Mouse (Mus musculus) lung, embryonic 15.5 days (tissue): ENCODE results near the gene Gmpr. TPM values are rescaled to one million over a fixed set of nuclear protein-coding genes. Genes with fewer than 3 reads are reported as not detected.

Source experiments
- ATAC-seq: fragments of 200-750 bp; cut with Nextera tagmentation; 2 replicates; pipeline ENCODE4 v1.8.0; 2017; ENCODE audit warnings: moderate number of reproducible peaks, borderline replicate concordance; ENCODE audit not compliant: low FRiP score, low TSS enrichment; ENCODE audit errors: extremely low read depth
- H3K27ac ChIP-seq: fragments of 300-500 bp; sonication (generic); 2 replicates; pipeline ENCODE4 v1.5.1; 2015; ENCODE audit warnings: moderate library complexity, mild to moderate bottlenecking, inconsistent platforms
- H3K27me3 ChIP-seq: fragments of 300-500 bp; sonication (generic); 2 replicates; pipeline ENCODE4 v1.6.1; 2015; ENCODE audit warnings: inconsistent platforms
- H3K36me3 ChIP-seq: fragments of 300-500 bp; sonication (generic); 2 replicates; pipeline ENCODE4 v1.6.1; 2015; ENCODE audit warnings: inconsistent platforms
- H3K4me1 ChIP-seq: fragments of 300-500 bp; sonication (generic); 2 replicates; pipeline ENCODE4 v1.6.1; 2015; ENCODE audit warnings: inconsistent platforms
- H3K4me2 ChIP-seq: fragments of 300-500 bp; sonication (generic); 2 replicates; pipeline ENCODE4 v1.6.1; 2015; ENCODE audit warnings: inconsistent platforms, mild to moderate bottlenecking, moderate library complexity
- H3K4me3 ChIP-seq: fragments of 300-500 bp; sonication (generic); 2 replicates; pipeline ENCODE4 v1.5.1; 2015; ENCODE audit warnings: mild to moderate bottlenecking, inconsistent platforms
- H3K9ac ChIP-seq: fragments of 300-500 bp; sonication (generic); 2 replicates; pipeline ENCODE4 v1.6.1; 2015; ENCODE audit warnings: inconsistent platforms
- H3K9me3 ChIP-seq: fragments of 300-500 bp; sonication (generic); 2 replicates; pipeline ENCODE4 v1.6.1; 2016; ENCODE audit warnings: inconsistent platforms
- WGBS: fragments of 180-500 bp; shearing (Covaris S2); methylation state at CpG from one replicate; pipeline ENCODE4 v1.1.7; 2015; 5-methylcytosine and 5-hydroxymethylcytosine counted together
- polyA plus RNA-seq: library from polyadenylated mRNA; unstranded; fragments of >200 nt; fragmentation: Nextera tagmentation; extraction: Ambion mirVana; gene quantifications from 2 replicates; pipeline ENCODE4 v1.2.1, GENCODE M21; 2015

The Gmpr gene
- polyA plus RNA-seq, 1 experiment from 2014 or later = 27.9 TPM

DNA sequence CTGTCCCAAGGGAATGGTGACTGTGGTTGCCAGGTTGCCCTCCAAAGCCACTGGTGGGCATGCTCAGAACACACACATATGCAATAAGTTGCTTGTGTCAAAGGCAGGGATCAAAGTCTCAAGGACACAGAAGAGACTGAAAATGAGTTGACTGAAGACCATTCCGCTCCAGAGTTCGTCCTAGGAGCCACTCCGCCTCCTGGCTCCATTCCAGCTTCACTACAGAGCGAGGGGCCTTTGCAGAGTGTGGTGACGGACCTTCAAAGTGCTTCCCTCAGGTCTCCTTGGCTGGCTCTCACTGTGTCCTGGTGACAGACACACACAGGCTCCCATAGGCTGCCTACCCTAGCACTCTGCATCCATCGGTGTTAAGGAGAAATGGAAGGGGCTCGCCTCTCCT is 46.4 kb downstream of the Gmpr start:
- no peak for ATAC-seq
- H3K27ac ChIP-seq = no peak overlapping the region
- H3K9me3 ChIP-seq = no peaks in the 10 kb centered on the region
- H3K4me2 ChIP-seq = no peak overlapping the region
- WGBS = 23% methylated on average over 7 of the region's 7 CpGs
- H3K36me3 ChIP-seq = no peaks in the 10 kb centered on the region
- H3K9ac ChIP-seq = no peak overlapping the region
- H3K4me1 ChIP-seq = peaks cover 13% of the 10 kb centered on the region; the same call in 1 of the 2 replicates
- no peak overlapping the region for H3K4me3 ChIP-seq
- no peaks in the 10 kb centered on the region for H3K27me3 ChIP-seq

DNA sequence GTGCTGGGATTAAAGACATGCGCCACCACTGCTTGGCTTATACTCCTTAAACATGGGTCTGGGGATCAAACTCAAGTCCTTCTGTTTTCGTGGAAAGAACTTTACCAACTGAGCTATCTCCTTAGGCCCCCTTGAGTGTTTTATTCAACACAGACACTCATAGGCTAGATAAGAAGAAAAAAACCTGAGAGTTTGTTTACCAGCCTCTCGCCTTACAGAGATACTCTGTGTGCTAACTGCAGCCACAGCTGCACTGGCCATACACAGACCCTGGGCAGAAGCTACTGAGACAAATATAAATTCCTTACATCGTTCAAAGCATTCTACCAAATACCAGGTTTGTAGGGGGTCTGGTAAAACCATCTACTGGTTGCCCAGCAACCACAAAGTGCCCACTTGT is 51.1 kb downstream of the Gmpr start:
- no peaks in the 10 kb centered on the region for H3K9me3 ChIP-seq
- no peak overlapping the region for H3K27ac ChIP-seq
- WGBS = 41% methylated on average over 4 of the region's 4 CpGs
- H3K9ac ChIP-seq = no peak overlapping the region
- no peak overlapping the region for H3K4me3 ChIP-seq
- ATAC-seq = no peak
- H3K36me3 ChIP-seq = no peaks in the 10 kb centered on the region
- H3K4me1 ChIP-seq = peaks cover 9% of the 10 kb centered on the region; the same call in 1 of the 2 replicates
- no peaks in the 10 kb centered on the region for H3K27me3 ChIP-seq
- no peak overlapping the region for H3K4me2 ChIP-seq

DNA sequence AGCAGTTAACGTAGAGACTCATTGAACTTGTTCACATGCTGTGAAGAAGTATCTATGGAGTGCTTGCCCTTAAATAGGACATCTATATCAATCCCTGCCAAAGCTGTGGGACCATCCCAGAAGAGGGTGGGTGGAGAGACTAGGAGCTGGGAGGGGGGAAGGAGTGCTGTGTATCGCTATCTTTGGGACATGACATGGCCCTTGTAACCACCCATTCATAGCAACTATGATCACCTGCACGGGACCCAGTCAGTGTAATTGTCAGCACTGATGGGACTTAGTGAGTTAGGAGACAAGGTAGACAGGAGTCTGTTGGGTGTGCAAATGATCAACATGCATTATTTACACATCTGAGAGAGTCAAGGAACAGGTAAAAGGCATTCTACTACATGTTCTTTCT is 52.0 kb downstream of the Gmpr start:
- Histone ChIP-seq H3K4me1 (peaks cover 3% of the 10 kb centered on the region; the same call in 1 of the 2 replicates), H3K4me2 (no peak overlapping the region), H3K4me3 (no peak overlapping the region), H3K36me3 (no peaks in the 10 kb centered on the region), H3K9ac (no peak overlapping the region), H3K9me3 (no peaks in the 10 kb centered on the region), H3K27ac (no peak overlapping the region), H3K27me3 (no peaks in the 10 kb centered on the region)
- ATAC-seq = no peak
- 69% methylated on average over 3 of the region's 3 CpGs for WGBS

DNA sequence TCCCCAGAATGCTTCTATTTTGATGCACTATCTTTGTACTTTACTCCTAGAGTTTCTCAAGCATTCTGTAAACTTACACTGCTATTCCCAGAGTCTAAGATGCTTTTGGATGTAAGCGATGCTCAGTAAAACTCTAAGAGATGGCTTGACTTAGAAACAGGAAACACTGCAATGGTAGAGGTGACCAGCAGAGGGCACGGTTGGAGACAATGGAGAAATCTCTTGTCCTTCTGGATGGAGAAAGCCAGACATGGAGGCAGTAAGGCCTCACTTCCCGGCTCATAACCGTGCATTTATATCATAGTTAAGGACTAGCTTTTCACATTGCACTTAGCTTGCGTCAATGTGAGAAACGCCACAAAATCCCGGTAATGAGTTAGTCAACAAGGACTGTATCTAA is 53.3 kb downstream of the Gmpr start:
- no peak for ATAC-seq
- Histone ChIP-seq H3K27me3 (no peaks in the 10 kb centered on the region), H3K4me3 (no peak overlapping the region), H3K9ac (no peak overlapping the region), H3K36me3 (no peaks in the 10 kb centered on the region), H3K27ac (no peak overlapping the region), H3K4me2 (no peak overlapping the region), H3K9me3 (no peaks in the 10 kb centered on the region), H3K4me1 (peaks cover 3% of the 10 kb centered on the region; the same call in 1 of the 2 replicates)
- 72% methylated on average over 7 of the region's 7 CpGs for WGBS

DNA sequence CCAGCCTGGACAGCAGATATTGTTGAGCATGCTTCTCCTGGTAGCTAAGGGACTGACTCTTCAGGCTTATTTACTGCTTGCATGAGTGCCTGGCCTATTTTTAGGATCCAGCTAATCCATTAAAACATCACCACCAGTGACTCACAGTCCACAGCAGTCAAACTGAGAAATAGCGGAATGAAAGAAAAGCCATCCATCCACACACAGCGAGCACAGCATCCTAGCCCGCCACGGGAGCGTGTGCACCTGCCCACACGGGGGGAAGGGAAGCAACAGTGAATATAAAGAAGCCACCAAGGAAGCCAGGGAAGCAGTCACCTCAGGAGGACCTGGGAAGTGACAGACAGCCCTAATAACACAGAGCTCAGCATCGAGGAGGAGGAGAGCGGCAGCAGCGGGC is 54.8 kb downstream of the Gmpr start:
- Histone ChIP-seq H3K27ac (no peak overlapping the region), H3K4me3 (no peak overlapping the region), H3K4me2 (no peak overlapping the region), H3K36me3 (peaks cover 6% of the 10 kb centered on the region; the same call in 1 of the 2 replicates), H3K9me3 (no peaks in the 10 kb centered on the region), H3K27me3 (no peaks in the 10 kb centered on the region), H3K4me1 (peaks cover 3% of the 10 kb centered on the region; the same call in 1 of the 2 replicates), H3K9ac (no peak overlapping the region)
- 74% methylated on average over 9 of the region's 9 CpGs for WGBS
- no peak for ATAC-seq

DNA sequence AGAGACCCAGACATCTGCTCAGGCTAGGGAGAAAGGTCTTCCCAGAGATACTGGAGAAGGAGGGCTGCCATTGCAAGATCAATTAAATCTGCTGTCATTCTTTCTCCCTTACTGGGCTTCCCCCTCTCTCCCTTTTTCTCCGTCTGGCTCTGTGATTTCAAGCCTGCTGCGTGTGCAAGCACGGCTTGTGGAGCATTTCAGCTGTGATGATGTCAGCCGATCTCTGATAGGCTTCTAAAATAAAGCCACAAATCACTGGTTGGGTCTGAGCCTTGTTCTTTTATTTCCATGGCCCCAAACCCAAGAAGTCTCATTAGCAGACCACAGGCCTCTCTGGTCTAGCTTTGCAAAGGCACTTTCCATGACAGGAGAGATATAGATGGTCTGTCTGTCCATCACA is 57.7 kb downstream of the Gmpr start:
- no peak overlapping the region for H3K9ac ChIP-seq
- no peak overlapping the region for H3K27ac ChIP-seq
- peaks cover 6% of the 10 kb centered on the region; the same call in 1 of the 2 replicates for H3K36me3 ChIP-seq
- no peak overlapping the region for H3K4me3 ChIP-seq
- 64% methylated on average over 4 of the region's 4 CpGs for WGBS
- H3K9me3 ChIP-seq = no peaks in the 10 kb centered on the region
- ATAC-seq = no peak
- no peaks in the 10 kb centered on the region for H3K4me1 ChIP-seq
- no peaks in the 10 kb centered on the region for H3K27me3 ChIP-seq
- no peak overlapping the region for H3K4me2 ChIP-seq

DNA sequence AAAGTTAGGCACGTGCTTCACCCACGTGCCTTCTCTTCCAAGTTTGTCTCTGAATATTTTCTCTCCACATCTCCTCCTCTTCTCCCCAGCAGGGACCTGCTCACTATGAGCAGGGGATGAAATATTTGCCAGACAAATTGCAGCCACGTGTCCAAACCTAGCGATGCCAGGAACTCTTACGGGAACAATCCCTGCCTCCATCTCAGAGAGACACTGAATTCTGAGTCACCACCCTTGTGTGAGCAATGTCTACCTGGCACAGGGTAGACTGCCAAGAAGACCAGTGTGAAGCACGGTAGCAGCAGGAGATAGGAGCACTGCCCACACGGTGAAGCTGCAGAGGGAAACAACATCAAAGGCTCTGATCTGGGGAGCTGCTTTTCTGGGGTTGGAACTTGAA is 62.7 kb downstream of the Gmpr start:
- WGBS = 63% methylated on average over 7 of the region's 7 CpGs

DNA sequence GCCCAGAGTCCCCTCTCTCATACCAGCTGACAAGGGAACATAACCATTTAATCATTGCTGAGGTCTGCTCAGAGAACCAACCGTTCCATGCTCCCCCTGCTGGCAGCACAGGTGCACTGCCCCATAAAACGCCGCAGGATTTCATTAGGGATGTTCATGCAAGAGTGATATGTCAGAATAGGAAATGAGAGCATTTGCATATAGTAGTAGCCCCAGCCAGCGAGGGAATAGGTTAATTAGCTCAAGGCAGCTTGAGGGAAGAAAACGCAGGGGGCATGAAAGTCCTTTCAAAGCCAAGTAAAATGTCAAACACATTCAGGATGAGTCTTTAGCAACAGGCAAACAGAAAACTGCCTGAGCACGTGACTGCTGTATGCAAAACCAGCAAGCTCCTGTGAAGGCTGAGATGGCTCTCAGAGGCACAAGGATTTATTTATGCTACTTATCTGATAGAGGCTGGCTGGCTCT is 64.6 kb downstream of the Gmpr start:
- H3K36me3 ChIP-seq = peaks cover 1% of the 10 kb centered on the region; the same call in 1 of the 2 replicates
- H3K9me3 ChIP-seq = no peaks in the 10 kb centered on the region
- no peak overlapping the region for H3K4me3 ChIP-seq
- no peak overlapping the region for H3K9ac ChIP-seq
- WGBS = under 1% methylated on average over 6 of the region's 6 CpGs
- no peak for ATAC-seq
- H3K4me1 ChIP-seq = peaks cover 16% of the 10 kb centered on the region
- H3K4me2 ChIP-seq = 0 out of 2 replicates have a peak overlapping the region, but pooled peaks have one; percentile 31
- H3K27me3 ChIP-seq = no peaks in the 10 kb centered on the region
- no peak overlapping the region for H3K27ac ChIP-seq

More for the DNA sequence above, 62.7 kb downstream of the Gmpr start:
- Histone ChIP-seq H3K36me3 (peaks cover 6% of the 10 kb centered on the region; the same call in 1 of the 2 replicates), H3K9me3 (no peaks in the 10 kb centered on the region), H3K4me3 (no peak overlapping the region), H3K4me2 (no peak overlapping the region), H3K4me1 (peaks cover 5% of the 10 kb centered on the region; the same call in 1 of the 2 replicates), H3K27ac (no peak overlapping the region), H3K9ac (no peak overlapping the region), H3K27me3 (no peaks in the 10 kb centered on the region)
- no peak for ATAC-seq

DNA sequence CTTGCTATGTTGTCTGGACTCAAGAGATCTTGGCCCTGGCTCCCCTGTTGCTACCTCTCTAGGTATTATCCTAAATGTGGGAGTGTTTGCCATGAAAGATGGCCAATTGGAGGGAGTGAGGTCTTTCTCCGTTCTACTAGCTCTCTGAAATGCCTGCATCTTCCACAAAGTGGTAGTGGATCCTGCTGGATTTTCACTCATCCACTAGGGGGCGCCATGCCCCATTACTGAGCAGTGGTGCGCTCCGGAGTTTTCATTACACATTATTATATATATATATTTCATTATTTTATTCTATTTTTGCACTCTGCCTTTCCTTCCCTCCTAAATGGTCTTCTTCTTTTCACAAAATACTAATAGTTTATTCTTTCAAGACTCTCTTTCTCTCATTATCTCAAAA is 65.5 kb downstream of the Gmpr start:
- Histone ChIP-seq H3K36me3 (no peaks in the 10 kb centered on the region), H3K27me3 (no peaks in the 10 kb centered on the region), H3K27ac (no peak overlapping the region), H3K9ac (no peak overlapping the region), H3K9me3 (no peaks in the 10 kb centered on the region), H3K4me1 (peaks cover 25% of the 10 kb centered on the region), H3K4me2 (no peak overlapping the region), H3K4me3 (no peak overlapping the region)
- WGBS = 19% methylated on average over 4 of the region's 4 CpGs
- no peak for ATAC-seq

DNA sequence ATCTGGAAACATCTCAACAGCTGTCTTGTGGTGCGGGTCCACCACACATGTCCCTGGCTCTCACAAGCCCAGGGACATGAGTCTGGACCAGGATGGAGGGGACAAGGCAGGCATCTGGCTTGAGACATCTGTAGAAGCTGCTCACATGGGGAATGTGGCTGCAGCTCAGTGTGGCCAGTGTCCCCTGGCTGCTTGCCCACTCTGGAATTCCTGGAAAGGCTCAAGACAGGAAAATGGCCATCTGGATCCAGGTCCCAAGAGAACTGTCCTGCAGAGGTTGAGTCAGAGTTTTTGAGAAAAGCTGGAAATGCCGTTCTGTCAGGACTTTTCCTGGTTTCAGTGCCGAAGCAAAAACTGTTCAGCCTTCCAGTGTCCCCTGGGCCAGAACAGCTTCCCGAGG is 68.9 kb downstream of the Gmpr start:
- H3K27ac ChIP-seq = peak overlapping the region; percentile 80
- H3K36me3 ChIP-seq = no peaks in the 10 kb centered on the region
- peak; percentile 29; the same call in 1 of the 2 replicates for ATAC-seq
- WGBS = 48% methylated on average over 4 of the region's 4 CpGs
- no peak overlapping the region for H3K4me3 ChIP-seq
- H3K9me3 ChIP-seq = no peaks in the 10 kb centered on the region
- peaks cover 49% of the 10 kb centered on the region for H3K4me1 ChIP-seq
- H3K27me3 ChIP-seq = no peaks in the 10 kb centered on the region
- H3K9ac ChIP-seq = no peak overlapping the region
- no peak overlapping the region for H3K4me2 ChIP-seq

DNA sequence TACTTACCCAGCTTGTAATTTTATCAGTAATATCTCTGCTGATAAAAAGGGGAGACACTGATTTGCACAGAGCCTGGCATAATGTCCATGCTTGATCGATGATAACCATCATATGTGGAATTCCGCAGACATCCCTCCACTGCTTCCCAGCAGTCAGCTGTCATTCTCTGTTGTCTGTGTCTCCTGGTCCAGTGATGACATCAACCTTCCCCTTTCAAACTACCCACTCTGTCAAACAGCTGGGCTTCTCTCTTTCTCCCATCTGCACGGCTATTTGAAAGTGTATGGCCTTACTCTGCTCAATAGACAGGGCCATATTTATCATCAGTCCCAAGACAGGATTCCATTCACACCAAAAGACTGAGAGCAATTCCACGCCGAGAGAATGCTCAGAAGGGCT is 70.1 kb downstream of the Gmpr start:
- WGBS = 39% methylated on average over 5 of the region's 5 CpGs
- H3K27ac ChIP-seq = 0 out of 2 replicates have a peak overlapping the region, but pooled peaks have one; percentile 22
- peak; percentile 15; the same call in 1 of the 2 replicates for ATAC-seq

DNA sequence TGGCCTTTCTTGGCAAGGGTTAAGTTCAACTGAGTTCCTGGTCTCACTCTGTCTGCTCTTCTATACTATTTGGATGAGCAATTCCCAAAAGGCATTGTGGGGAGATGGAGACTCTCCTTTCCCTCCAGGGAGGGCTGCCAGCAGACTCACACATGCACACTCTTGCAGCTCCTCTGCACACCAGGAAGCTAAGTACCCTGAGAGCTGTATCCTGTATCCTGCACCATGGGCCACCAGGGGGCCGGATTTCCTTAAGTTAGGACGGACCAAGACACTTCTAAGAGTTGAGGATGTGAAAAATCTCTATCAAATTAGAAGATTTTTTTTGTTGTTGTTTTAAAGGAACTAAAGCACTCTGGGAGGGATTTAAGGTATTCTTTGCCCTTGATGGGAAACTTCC is 70.5 kb downstream of the Gmpr start:
- H3K27ac ChIP-seq = 0 out of 2 replicates have a peak overlapping the region, but pooled peaks have one; percentile 22
- no peak overlapping the region for H3K4me3 ChIP-seq
- H3K4me1 ChIP-seq = peaks cover 51% of the 10 kb centered on the region
- no peaks in the 10 kb centered on the region for H3K9me3 ChIP-seq
- no peak overlapping the region for H3K4me2 ChIP-seq
- H3K27me3 ChIP-seq = no peaks in the 10 kb centered on the region
- WGBS = 37% methylated on average over 2 of the region's 2 CpGs
- no peak overlapping the region for H3K9ac ChIP-seq
- H3K36me3 ChIP-seq = no peaks in the 10 kb centered on the region
- ATAC-seq = peak; percentile 59; the same call in 1 of the 2 replicates

More for the DNA sequence above, 70.1 kb downstream of the Gmpr start:
- no peak overlapping the region for H3K9ac ChIP-seq
- H3K4me1 ChIP-seq = peaks cover 49% of the 10 kb centered on the region
- no peaks in the 10 kb centered on the region for H3K27me3 ChIP-seq
- no peaks in the 10 kb centered on the region for H3K9me3 ChIP-seq
- H3K36me3 ChIP-seq = no peaks in the 10 kb centered on the region
- no peak overlapping the region for H3K4me2 ChIP-seq
- no peak overlapping the region for H3K4me3 ChIP-seq
